Mouse (Mus musculus): ENCODE data around the gene Acsm1.

DNA sequence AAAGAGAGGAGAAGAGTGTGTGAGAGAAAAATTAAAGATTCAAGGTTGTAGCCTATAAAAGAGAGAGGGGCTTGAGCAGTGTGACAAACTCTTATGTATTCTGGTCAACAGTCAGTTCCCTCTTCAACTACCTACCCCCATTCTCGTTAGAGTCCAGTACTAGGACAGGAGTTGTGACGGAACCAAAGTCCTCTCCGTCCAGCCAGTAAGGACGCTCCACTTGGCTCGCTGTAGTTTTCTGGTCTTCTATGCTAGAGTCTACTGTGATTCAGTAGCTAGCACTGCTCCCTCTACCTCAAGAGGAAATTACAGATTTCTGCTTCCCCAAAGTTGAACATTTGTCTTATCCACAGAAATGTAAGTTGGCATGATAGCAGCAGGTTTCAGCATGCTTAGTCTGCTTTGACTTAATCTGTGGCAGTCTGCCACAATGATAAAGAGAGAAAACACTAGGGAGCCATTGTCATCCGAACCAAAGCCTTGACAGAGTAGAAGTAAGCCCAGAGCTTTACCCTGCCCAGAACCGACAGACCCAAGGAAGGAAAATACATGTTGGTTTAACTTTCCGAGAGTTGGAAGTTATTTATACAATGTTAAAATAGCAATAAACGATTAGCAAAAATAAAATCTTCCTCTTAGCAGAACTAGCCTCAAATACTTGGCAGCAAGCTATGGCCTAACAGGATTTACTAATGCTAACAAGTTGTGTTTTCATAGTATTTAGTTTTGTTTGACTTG is 731 bp upstream of the Acsm1 start:
- TF ChIP-seq GATA1 (IDR thresholded peaks at IDR 0.05; ENCODE audit: low read length) (no peak), TAL1 (IDR thresholded peaks at IDR 0.05; ENCODE audit: low read length) (no peak)

All from erythroblast, embryonic 14.5 days (primary cell).